Mouse (Mus musculus) limb, embryonic 10.5 days (tissue): ENCODE measurements around the gene Pard6b. TPM values are rescaled to one million over a fixed set of nuclear protein-coding genes. Genes with fewer than 3 reads are reported as not detected.
A peak's percentile ranks its signal among the peaks of the same experiment; 100 is the strongest.

Experiments
- DNase-seq: peaks from one replicate; pipeline ENCODE4 v3.0.0-alpha.2; 2017; ENCODE audit warnings: low spot score
- H3K27ac ChIP-seq: fragments of 300-500 bp; sonication (generic); 2 replicates; pipeline ENCODE4 v1.5.1; 2016; ENCODE audit warnings: mild to moderate bottlenecking
- H3K27me3 ChIP-seq: fragments of 300-500 bp; sonication (generic); 2 replicates; pipeline ENCODE4 v1.6.1; 2016; ENCODE audit warnings: low read depth, mild to moderate bottlenecking; ENCODE audit not compliant: poor library complexity, severe bottlenecking
- H3K36me3 ChIP-seq: fragments of 300-500 bp; sonication (generic); 2 replicates; pipeline ENCODE4 v1.6.1; 2016; ENCODE audit warnings: mild to moderate bottlenecking, moderate library complexity
- H3K4me1 ChIP-seq: fragments of 300-500 bp; sonication (generic); 2 replicates; pipeline ENCODE4 v1.6.1; 2016
- H3K4me3 ChIP-seq: fragments of 300-500 bp; sonication (generic); 2 replicates; pipeline ENCODE4 v1.5.1; 2016; ENCODE audit warnings: mild to moderate bottlenecking, moderate library complexity
- H3K9me3 ChIP-seq: fragments of 300-500 bp; sonication (generic); replicated peaks from 2 replicates; pipeline ENCODE4 v1.6.1; 2016; ENCODE audit warnings: mild to moderate bottlenecking
- WGBS: fragments of 180-500 bp; shearing (Covaris S2); methylation state at CpG from one replicate; pipeline ENCODE4 v1.1.7; 2016; 5-methylcytosine and 5-hydroxymethylcytosine counted together
- polyA plus RNA-seq: library from polyadenylated mRNA; unstranded; fragments of >200 nt; fragmentation: Nextera tagmentation; extraction: Ambion mirVana; gene quantifications from 2 replicates; pipeline ENCODE4 v1.2.1, GENCODE M21; 2016

The Pard6b gene
- polyA plus RNA-seq, result 4.5 and 6.0 TPM in 2 replicates

DNA sequence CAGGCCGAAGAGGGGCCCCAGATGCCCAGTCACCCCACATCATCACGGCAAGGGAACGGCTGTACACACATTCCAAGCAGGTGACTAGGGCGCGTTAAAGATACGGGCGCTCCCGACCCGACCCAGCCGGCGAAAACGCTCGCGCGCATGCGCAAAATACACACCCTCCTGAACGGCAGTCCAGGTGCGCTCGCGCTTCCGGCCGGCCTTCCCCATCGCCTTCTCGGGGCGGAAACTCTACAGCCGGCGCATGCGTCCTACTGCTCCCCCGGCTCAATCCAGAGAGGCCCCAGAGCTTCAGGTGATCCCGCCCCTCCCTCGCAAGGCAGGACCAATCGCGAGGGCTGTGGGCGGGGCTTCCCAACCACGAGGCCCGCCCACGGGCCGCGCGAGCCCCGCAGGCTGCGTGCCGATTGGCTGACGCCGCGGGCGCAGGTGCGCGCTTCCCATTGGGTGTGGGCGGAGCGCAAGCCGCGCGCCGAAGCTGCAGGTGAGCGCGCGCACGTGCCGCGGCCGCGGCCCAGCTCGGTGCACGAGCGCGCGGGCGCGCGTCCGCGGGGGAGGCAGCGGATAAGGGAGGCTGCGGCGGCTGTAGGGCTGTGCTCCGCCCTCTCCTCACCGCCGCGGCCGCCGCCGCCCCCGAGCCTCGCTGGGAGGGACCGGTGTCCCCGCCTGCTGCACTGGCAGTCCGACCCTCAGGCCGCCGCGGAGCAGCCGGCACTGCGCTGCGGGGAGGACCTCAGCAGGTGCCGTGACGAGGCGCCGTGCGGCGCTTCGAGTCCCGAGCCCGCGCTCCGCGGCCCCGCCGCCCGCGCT is at the start of gene Pard6b:
Pard6b (plus strand) TSS at position 574 of the 816 bp plus-strand sequence.
- Histone ChIP-seq H3K27me3 (peaks cover 56% of the 10 kb centered on the region), H3K9me3 (no peaks in the 10 kb centered on the region), H3K4me3 (peak within 1 kb of the TSS; percentile 89), H3K4me1 (peaks cover 41% of the 10 kb centered on the region), H3K36me3 (no peaks in the 10 kb centered on the region), H3K27ac (peak within 1 kb of the TSS; percentile 87)
- WGBS, result under 1% methylated on average over 110 of the region's 110 CpGs
- DNase-seq, result peak; percentile 97

DNA sequence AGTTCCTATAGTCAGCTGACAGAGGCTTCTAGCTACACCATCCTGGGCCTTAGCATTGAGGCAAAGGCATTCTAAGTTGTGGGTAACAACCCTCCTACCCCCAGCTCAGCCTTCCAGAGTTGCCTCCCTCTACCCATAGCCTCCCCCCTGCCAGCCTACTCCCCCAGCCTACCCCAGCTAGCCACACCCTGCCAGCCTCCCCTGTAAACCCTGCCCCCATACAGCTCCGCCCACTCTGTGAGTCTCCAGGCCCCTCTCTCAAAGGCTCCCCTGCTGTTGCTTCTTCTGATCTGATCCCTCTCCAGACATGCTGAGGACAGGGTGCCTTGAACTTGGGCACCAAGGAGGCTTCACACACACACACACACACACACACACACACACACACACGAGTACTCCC is 49.0 kb upstream of the Pard6b start:
- H3K27me3 ChIP-seq, result no peaks in the 10 kb centered on the region
- H3K4me1 ChIP-seq, result peaks cover 20% of the 10 kb centered on the region
- no peaks in the 10 kb centered on the region for H3K36me3 ChIP-seq
- no peak overlapping the region for H3K4me3 ChIP-seq
- H3K9me3 ChIP-seq, result no peaks in the 10 kb centered on the region
- no peak for DNase-seq
- 0 out of 2 replicates have a peak overlapping the region, but pooled peaks have one; percentile 20 for H3K27ac ChIP-seq
- 73% methylated on average over 2 of the region's 2 CpGs for WGBS

DNA sequence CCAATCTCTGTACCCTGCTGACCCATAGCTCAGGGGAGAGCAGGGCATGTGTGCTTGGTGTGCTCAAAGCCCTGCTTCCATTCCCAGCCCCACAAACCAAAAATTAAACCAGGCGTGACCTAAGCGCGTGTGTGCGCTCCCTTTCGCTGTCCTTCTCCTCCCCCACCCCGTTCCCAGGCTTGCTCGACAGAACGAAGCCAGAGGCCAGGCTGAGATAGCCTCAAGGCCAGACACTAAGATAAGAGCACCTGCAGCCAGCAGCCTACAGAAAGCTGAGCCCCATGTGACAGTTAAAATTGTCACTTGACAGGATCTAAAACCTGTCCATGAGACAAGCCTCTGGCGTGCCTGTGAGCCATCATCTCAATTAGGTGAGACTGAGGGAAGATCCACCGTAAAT is 46.9 kb upstream of the Pard6b start:
- Histone ChIP-seq H3K9me3 (no peaks in the 10 kb centered on the region), H3K4me3 (no peak overlapping the region), H3K27me3 (no peaks in the 10 kb centered on the region), H3K4me1 (peaks cover 29% of the 10 kb centered on the region), H3K36me3 (no peaks in the 10 kb centered on the region), H3K27ac (no peak overlapping the region)
- DNase-seq, result no peak
- 61% methylated on average over 10 of the region's 10 CpGs for WGBS

DNA sequence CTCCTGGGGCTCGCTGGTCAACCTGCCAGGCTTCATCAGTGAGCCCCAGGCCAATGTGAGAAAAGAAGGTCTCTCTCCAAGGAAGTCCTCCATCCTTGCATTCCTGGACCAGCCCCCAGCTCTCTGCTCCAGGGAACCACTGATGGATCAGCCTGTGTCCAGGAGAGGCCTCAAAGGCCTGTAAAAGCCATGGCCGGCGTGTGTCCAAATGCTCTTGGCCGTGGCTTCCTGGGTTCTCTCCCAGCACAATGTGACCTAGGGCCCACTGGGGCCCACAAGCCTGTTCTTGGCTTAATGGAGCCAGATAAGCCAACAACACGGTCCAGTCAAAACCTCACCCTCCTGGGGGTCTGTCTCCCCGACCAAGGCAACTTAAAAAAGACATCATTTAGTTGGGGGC is 44.9 kb upstream of the Pard6b start:
- 91% methylated on average over 6 of the region's 6 CpGs for WGBS

DNA sequence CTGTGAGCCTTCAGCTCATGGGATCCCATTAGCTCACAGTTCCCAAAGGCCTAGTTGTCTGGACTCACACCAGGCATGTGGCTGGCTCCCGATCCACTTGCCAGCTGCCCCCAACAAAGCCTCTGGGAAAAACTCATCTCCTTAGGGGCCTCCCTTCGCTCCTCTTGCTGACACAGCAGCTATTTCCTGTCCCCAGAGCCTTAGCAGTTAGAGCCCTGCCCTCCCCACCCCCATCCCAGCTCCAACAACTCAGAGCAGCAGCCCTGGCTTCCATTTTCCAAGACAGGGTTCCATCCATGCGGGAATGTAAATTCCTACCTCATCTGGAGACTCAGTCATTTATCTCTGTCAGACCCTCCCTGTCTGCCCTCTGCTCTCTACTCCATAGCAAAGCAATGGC is 43.7 kb upstream of the Pard6b start:
- H3K27me3 ChIP-seq, result no peaks in the 10 kb centered on the region
- no peaks in the 10 kb centered on the region for H3K36me3 ChIP-seq
- no peak for DNase-seq
- no peak overlapping the region for H3K4me3 ChIP-seq
- WGBS, result 17% methylated on average over 3 of the region's 3 CpGs
- peaks cover 24% of the 10 kb centered on the region for H3K4me1 ChIP-seq
- no peaks in the 10 kb centered on the region for H3K9me3 ChIP-seq
- H3K27ac ChIP-seq, result peak overlapping the region; percentile 75

More for the DNA sequence above, 44.9 kb upstream of the Pard6b start:
- no peaks in the 10 kb centered on the region for H3K27me3 ChIP-seq
- no peak for DNase-seq
- no peaks in the 10 kb centered on the region for H3K36me3 ChIP-seq
- H3K4me1 ChIP-seq, result peaks cover 30% of the 10 kb centered on the region
- H3K4me3 ChIP-seq, result no peak overlapping the region
- no peaks in the 10 kb centered on the region for H3K9me3 ChIP-seq
- peak overlapping the region; percentile 39; the same call in 1 of the 2 replicates for H3K27ac ChIP-seq

GRCm38 (mm10) chr2:168040751-168041150 is 40.1 kb upstream of the Pard6b start:
- H3K4me3 ChIP-seq, result no peak overlapping the region
- H3K9me3 ChIP-seq, result no peaks in the 10 kb centered on the region
- H3K27me3 ChIP-seq, result no peaks in the 10 kb centered on the region
- no peak for DNase-seq
- peaks cover 34% of the 10 kb centered on the region for H3K4me1 ChIP-seq
- H3K36me3 ChIP-seq, result no peaks in the 10 kb centered on the region
- no peak overlapping the region for H3K27ac ChIP-seq
- WGBS, result 64% methylated on average over 3 of the region's 3 CpGs

- peaks cover 27% of the 10 kb centered on the region for H3K4me1 ChIP-seq
- H3K9me3 ChIP-seq, result no peaks in the 10 kb centered on the region
- no peak overlapping the region for H3K4me3 ChIP-seq
- 88% methylated on average over 6 of the region's 6 CpGs for WGBS
- no peak for DNase-seq
- no peaks in the 10 kb centered on the region for H3K27me3 ChIP-seq
- H3K36me3 ChIP-seq, result no peaks in the 10 kb centered on the region
- H3K27ac ChIP-seq, result no peak overlapping the region
Observed at GRCm38 (mm10) chr2:168042019-168042418, 38.8 kb upstream of the Pard6b start.

DNA sequence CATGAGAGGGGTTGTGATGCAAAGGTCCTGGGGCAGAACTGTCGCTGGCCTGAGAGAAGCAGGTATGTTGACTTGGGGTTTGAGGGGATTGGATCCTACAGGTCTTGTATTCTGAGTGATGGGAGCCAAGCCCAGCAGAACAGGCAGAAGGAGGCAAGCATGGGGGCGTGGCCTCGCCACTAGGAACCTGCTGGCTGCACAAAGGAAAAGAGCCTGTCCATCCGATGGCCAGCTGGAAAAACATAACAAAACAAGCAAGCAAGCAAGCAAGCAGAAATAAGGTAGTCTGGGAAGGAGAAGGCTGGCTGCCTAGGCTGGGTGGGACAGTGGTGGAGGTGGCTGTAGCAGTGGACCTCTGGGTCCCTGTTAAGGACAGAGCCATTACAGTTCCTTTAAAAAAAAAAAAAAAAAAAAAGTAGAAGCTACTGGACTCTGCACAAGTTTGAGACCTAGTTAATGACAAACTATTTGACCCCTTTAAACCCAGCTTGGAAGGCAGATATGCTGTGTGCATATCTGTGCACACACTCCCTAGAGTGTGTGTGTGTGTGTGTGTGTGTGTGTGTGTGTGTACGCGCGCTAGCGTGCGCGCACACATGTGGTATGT is 36.0 kb upstream of the Pard6b start:
- H3K27ac ChIP-seq, result no peak overlapping the region
- no peaks in the 10 kb centered on the region for H3K36me3 ChIP-seq
- DNase-seq, result no peak
- H3K27me3 ChIP-seq, result peaks cover 26% of the 10 kb centered on the region
- 81% methylated on average over 10 of the region's 10 CpGs for WGBS
- no peaks in the 10 kb centered on the region for H3K9me3 ChIP-seq
- H3K4me1 ChIP-seq, result peaks cover 29% of the 10 kb centered on the region
- no peak overlapping the region for H3K4me3 ChIP-seq

DNA sequence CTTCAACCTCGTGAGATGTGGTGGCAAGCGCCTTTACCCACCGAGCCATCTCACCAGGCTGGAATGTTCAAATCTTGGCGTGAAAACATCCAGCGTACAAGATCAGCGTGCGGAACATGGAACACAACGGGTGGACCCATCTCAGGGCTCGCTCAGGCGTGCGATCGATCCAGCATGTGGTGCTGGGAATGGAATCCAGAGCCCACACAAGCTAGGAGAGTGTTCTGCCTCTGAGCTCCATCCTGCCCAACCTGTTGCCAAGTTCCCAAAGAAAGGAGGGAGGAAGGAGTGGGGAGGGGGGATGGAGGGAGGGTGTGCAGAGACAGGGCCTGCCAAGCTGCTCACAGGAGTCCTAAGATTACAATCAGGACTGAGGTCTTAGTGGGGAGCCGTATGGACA is 35.4 kb upstream of the Pard6b start:
- Histone ChIP-seq H3K4me1 (peaks cover 35% of the 10 kb centered on the region), H3K36me3 (no peaks in the 10 kb centered on the region), H3K9me3 (no peaks in the 10 kb centered on the region), H3K4me3 (no peak overlapping the region), H3K27me3 (peaks cover 31% of the 10 kb centered on the region), H3K27ac (peak overlapping the region; percentile 51; the same call in 1 of the 2 replicates)
- DNase-seq, result no peak
- 71% methylated on average over 13 of the region's 13 CpGs for WGBS

DNA sequence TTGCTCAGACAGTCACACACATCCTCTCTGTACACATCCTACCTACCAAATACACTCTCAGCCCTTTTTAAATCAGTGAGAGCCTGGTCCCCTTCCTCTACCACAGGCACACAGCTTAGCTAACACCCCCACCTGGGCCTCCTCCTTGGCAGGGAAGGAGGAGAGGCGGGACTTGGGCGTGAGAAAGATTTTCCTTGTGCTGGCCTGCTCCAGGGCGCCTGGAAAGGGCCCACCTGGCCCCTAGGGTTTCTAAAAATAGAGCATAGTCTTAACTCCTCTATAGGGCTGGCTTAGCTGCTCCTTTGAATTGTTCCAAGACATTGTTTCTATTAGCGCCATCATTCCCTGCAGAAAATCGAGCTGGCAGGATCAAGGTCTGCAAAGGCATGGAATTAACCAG is 35.0 kb upstream of the Pard6b start:
- Histone ChIP-seq H3K27me3 (peaks cover 36% of the 10 kb centered on the region), H3K4me3 (no peak overlapping the region), H3K27ac (peak overlapping the region; percentile 51; the same call in 1 of the 2 replicates), H3K4me1 (peaks cover 39% of the 10 kb centered on the region), H3K9me3 (no peaks in the 10 kb centered on the region), H3K36me3 (no peaks in the 10 kb centered on the region)
- no peak for DNase-seq
- 49% methylated on average over 5 of the region's 5 CpGs for WGBS

GRCm38 (mm10) chr2:168046467-168046866 is 34.3 kb upstream of the Pard6b start:
- Histone ChIP-seq H3K4me3 (no peak overlapping the region), H3K27ac (no peak overlapping the region), H3K36me3 (no peaks in the 10 kb centered on the region), H3K4me1 (peaks cover 39% of the 10 kb centered on the region), H3K27me3 (peaks cover 43% of the 10 kb centered on the region), H3K9me3 (no peaks in the 10 kb centered on the region)
- WGBS, result 74% methylated on average over 4 of the region's 4 CpGs
- DNase-seq, result no peak

DNA sequence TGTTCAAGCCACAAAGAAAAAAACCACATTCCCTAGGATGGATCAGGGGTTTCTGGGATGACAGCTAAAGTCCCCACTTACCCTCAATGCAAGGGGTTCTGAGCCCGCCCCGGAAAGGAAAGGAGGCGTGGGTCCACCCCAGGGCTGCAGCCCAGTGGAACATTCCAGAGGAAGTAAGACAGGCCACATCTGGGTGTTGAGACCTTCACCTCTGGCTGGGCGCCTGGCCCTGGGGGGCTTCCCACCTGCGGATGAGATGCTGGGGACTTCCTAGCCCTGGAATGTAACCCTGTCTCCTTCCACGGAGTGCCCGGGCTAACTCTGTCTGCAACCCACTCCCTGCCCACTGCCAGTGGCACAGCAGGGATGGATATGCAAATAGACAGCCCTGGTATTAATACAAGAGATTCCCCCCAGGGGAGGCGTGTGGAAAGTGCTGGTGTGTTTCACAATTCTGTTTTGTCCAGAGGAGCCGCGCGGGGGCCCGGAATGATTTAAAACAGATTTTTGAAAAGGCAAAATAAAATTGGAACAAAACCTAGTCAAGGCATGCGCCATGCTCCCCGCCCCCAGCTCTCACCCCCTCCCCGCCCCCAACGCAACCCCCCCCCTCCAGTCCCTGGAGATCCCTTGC is 31.7 kb upstream of the Pard6b start:
- no peaks in the 10 kb centered on the region for H3K9me3 ChIP-seq
- H3K27ac ChIP-seq, result peak overlapping the region; percentile 76; the same call in 1 of the 2 replicates
- H3K36me3 ChIP-seq, result no peaks in the 10 kb centered on the region
- H3K4me1 ChIP-seq, result peaks cover 39% of the 10 kb centered on the region
- 12% methylated on average over 16 of the region's 16 CpGs for WGBS
- H3K4me3 ChIP-seq, result peak overlapping the region; percentile 66
- H3K27me3 ChIP-seq, result peaks cover 54% of the 10 kb centered on the region
- no peak for DNase-seq
